Mouse (Mus musculus): ENCODE results near the gene Pcdh19. TPM values are rescaled to one million over a fixed set of nuclear protein-coding genes. Genes with fewer than 3 reads are reported as not detected.

Pcdh19 gene
- total RNA-seq, 2 experiments from 2014 or later: 5.8 to 6.8 TPM

Other genes starting within 250 kb of the Pcdh19 start
- gene Tnmd, start 162.0 kb upstream of the Pcdh19 start, total RNA-seq (2021): 10 to 100 TPM in 1 of 2 experiments, 1 to 10 TPM in 1; 2.9 to 18.5 TPM
- 10 to 100 TPM; 52.2 to 57.0 TPM for gene Tspan6, start 209.4 kb upstream of the Pcdh19 start, total RNA-seq (2021)
- 1 to 10 TPM; 3.9 to 5.3 TPM for gene Srpx2, start 219.4 kb upstream of the Pcdh19 start, total RNA-seq (2021)

Data from adrenal gland, postnatal 4 days (tissue).